Mouse (Mus musculus): ENCODE measurements around the gene Gm45062.

DNA sequence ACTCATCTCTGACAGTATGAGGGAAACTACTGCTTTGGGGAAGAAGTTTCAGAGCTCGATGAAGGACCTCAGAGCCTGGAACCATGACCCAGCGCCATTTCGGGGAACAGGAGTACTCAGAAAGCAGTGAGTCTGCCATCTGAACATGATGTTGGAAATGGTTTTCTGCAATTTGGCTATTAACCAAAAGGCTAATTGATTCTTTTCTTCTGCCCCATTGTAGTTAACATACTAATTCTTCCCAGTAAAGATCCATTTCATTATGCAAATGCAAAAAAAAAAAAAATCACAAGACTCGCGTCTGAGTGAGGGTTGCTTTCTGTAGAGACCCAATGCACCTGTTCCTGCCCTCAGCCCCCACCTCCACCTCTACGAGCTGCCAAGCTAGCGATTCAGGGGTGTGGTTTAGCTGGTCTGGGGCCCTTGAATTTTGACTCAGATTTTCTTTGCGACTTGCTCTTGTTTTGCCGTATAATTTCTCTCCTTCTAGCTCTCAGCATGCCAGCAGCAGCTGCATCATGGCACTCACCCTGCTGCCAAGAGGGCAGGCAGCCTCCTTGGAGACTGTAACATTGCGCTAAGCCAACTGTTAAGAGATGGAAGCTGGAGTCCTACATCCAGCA, 162.8 kb downstream of the Gm45062 start:
- no peak for TF ChIP-seq CTCF (IDR thresholded peaks at IDR 0.05)
- no peak for TF ChIP-seq EP300 (IDR thresholded peaks at IDR 0.05)
